Mouse (Mus musculus): ENCODE measurements at regions not wholly inside any gene's neighbourhood (a gene's known extent, or its start where the extent isn't known, plus 50 kb on each side); places are given as distances from the start of the nearest gene placed in this dataset.

- TF ChIP-seq POLR2A (IDR thresholded peaks at IDR 0.05; ENCODE audit: borderline replicate concordance, insufficient read depth, low read length) = no peak
- no peak for TF ChIP-seq CTCF (IDR thresholded peaks at IDR 0.05; ENCODE audit: borderline replicate concordance, insufficient read depth, low read depth, low read length)
These were observed 197.5 kb upstream of the Id2 start for GRCm38 (mm10) chr12:25294179-25295025.
